Mouse (Mus musculus): Measurements from ENCODE around the gene Gm43552. TPM values are rescaled to one million over a fixed set of nuclear protein-coding genes. Genes with fewer than 3 reads are reported as not detected.
A peak's percentile ranks its signal among the peaks of the same experiment; 100 is the strongest.

The Gm43552 gene
- polyA plus RNA-seq (2012; fragmentation: generic; extraction: Trizol) = not detected

DNA sequence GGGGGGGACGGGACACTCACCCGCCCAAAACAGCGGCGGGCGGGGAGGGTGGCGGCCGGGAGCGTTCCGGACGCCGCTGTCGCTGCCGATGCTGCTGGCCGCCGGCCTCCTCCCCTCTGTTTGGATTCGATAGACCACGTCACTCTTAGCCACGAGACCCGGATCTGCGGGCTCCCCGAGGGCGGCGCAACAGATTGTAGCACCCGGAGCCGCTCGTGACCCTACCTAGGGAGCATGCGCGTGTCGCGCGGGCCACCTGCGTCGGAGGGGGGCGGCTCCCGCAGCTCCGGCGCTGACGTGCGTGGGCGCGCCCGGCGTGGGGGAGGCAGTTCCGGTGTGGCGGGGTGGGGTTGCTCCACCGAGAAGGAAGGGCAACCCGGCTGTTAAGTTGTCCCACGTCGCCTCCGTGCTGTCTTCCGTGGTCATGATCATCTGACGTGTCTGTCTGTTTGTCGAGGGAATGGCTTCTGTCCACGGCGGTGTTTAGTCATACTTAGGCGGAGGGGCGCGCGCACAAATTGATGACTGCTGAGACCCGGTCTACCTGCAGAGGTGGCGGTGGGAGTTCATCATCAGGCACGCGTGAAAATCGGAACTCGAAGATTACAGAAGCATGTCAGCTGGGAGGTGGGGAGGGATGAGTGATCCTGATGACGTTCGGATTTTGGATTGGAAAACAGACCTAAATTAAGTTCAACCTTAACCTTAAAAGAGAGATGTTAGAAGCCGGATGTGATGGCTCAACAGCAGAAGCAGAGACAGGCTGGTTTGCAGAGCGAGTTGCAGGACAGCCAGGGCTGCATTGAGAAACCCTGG, at the start of gene Gm43552:
Gene Gm43552, minus strand, starts transcription at position 118 of the 816 bp plus-strand sequence.
- Histone ChIP-seq H3ac (ENCODE audit: control insufficient read depth, insufficient read length) (peak within 1 kb of the TSS; percentile 51), H3K27me3 (ENCODE audit: control insufficient read depth, insufficient read depth, insufficient read length) (no peaks in the 10 kb centered on the region), H3K4me2 (ENCODE audit: low read depth) (peak within 1 kb of the TSS; percentile 92), H3K36me3 (ENCODE audit: control insufficient read depth, insufficient read depth) (no peaks in the 10 kb centered on the region), H3K79me2 (ENCODE audit: control insufficient read depth, insufficient read depth) (peaks cover 35% of the 10 kb centered on the region), H3K4me3 (peak within 1 kb of the TSS; percentile 62)
- TF ChIP-seq CEBPB (IDR thresholded peaks at IDR 0.05; ENCODE audit: insufficient read depth, poor library complexity, severe bottlenecking) (no peak), MYOD1 (IDR thresholded peaks at IDR 0.05; ENCODE audit: control insufficient read depth in 1 of 3, insufficient read length in 2 of 3, low read depth in 2 of 3) (peak in 2 of 3 experiments; percentile 34 to 82), TCF3 (IDR thresholded peaks at IDR 0.05; ENCODE audit: insufficient read length, low read depth) (peak; percentile 27), MYOG (IDR thresholded peaks at IDR 0.05; ENCODE audit: control insufficient read depth in 1 of 3, insufficient read depth in 1 of 3, insufficient read length in 2 of 3, low read depth in 2 of 3) (peak in 2 of 3 experiments; percentile 67 to 69), POLR2A (IDR thresholded peaks at IDR 0.05; ENCODE audit: insufficient read length, low read depth) (peak; percentile 93), POLR2AphosphoS2 (IDR thresholded peaks at IDR 0.05; ENCODE audit: insufficient read length, low read depth) (peak; percentile 90)

DNA sequence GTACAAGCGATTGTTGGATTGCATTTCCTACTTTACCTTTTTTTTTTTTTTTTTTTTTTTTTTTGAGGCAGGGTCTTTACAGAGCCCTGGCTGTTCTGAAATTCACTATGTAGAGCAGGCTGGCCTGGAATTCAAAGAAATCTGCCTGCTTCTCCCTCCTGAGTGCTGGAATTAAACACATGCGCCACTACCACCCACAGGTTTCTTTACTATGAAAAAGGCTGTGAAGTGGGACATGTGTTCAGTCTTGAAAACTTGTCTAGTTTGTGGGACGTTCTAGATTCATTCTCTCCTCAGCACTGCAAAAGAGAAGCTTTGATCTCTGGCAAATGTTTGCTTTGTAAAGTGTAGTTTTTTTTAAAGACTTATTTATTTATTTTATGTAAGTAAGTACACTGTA, 49.3 kb upstream of the Gm43552 start:
- Histone ChIP-seq H3K79me2 (ENCODE audit: control insufficient read depth, insufficient read depth) (peaks cover 94% of the 10 kb centered on the region), H3K4me2 (ENCODE audit: low read depth) (no peak overlapping the region), H3K36me3 (ENCODE audit: control insufficient read depth, insufficient read depth) (no peaks in the 10 kb centered on the region), H3K4me3 (no peak overlapping the region), H3ac (ENCODE audit: control insufficient read depth, insufficient read length) (no peak overlapping the region), H3K27me3 (ENCODE audit: control insufficient read depth, insufficient read depth, insufficient read length) (no peaks in the 10 kb centered on the region)
- no peak for TF ChIP-seq POLR2AphosphoS2 (IDR thresholded peaks at IDR 0.05; ENCODE audit: insufficient read length, low read depth)
- no peak for TF ChIP-seq REST (IDR thresholded peaks at IDR 0.05; ENCODE audit: insufficient read depth, insufficient read length)
- no peak for TF ChIP-seq CEBPB (IDR thresholded peaks at IDR 0.05; ENCODE audit: insufficient read depth, poor library complexity, severe bottlenecking)
- TF ChIP-seq SRF (IDR thresholded peaks at IDR 0.05; ENCODE audit: control insufficient read depth, insufficient read length, low read depth) = no peak
- no peak for TF ChIP-seq MYOD1 (IDR thresholded peaks at IDR 0.05; ENCODE audit: control insufficient read depth in 1 of 3, insufficient read length in 2 of 3, low read depth in 2 of 3)
- TF ChIP-seq TCF3 (IDR thresholded peaks at IDR 0.05; ENCODE audit: insufficient read length, low read depth) = no peak
- TF ChIP-seq USF1 (IDR thresholded peaks at IDR 0.05; ENCODE audit: low read depth) = no peak
- TF ChIP-seq MYOG (IDR thresholded peaks at IDR 0.05; ENCODE audit: control insufficient read depth in 1 of 3, insufficient read depth in 1 of 3, insufficient read length in 2 of 3, low read depth in 2 of 3) = no peak
- no peak for TF ChIP-seq TCF12 (IDR thresholded peaks at IDR 0.05; ENCODE audit: insufficient read depth, poor library complexity, severe bottlenecking)
- TF ChIP-seq POLR2A (IDR thresholded peaks at IDR 0.05; ENCODE audit: insufficient read length, low read depth) = no peak
- TF ChIP-seq MAX (IDR thresholded peaks at IDR 0.05; ENCODE audit: low read depth) = no peak
- no peak for TF ChIP-seq E2F4 (IDR thresholded peaks at IDR 0.05; ENCODE audit: insufficient read depth)

DNA sequence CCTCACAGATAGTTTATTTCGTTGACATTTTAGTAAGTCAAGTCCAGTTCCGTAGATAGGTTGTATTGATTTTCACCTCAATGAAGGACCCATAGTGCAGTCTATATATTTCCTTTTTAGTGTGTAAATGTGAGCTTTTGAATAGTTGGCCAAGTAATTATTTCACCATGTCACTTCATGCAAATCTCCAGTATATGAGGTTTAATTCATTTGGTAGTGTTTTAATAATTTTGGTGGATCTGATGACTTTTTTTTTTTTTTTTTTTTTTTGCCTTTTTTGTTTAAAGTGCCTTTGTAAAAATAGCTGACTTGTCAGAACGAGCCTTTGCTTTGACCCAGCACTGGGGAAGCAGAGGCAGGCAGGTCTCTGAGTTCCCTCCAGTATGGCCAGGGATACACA, 47.2 kb upstream of the Gm43552 start:
- Histone ChIP-seq H3K27me3 (ENCODE audit: control insufficient read depth, insufficient read depth, insufficient read length) (no peaks in the 10 kb centered on the region), H3K36me3 (ENCODE audit: control insufficient read depth, insufficient read depth) (no peaks in the 10 kb centered on the region), H3K4me3 (no peak overlapping the region), H3K4me2 (ENCODE audit: low read depth) (no peak overlapping the region), H3ac (ENCODE audit: control insufficient read depth, insufficient read length) (no peak overlapping the region), H3K79me2 (ENCODE audit: control insufficient read depth, insufficient read depth) (peaks cover 73% of the 10 kb centered on the region)
- TF ChIP-seq MYOG (IDR thresholded peaks at IDR 0.05; ENCODE audit: control insufficient read depth in 1 of 3, insufficient read depth in 1 of 3, insufficient read length in 2 of 3, low read depth in 2 of 3) (no peak), POLR2AphosphoS2 (IDR thresholded peaks at IDR 0.05; ENCODE audit: insufficient read length, low read depth) (no peak), MYOD1 (IDR thresholded peaks at IDR 0.05; ENCODE audit: control insufficient read depth in 1 of 3, insufficient read length in 2 of 3, low read depth in 2 of 3) (no peak), POLR2A (IDR thresholded peaks at IDR 0.05; ENCODE audit: insufficient read length, low read depth) (no peak), MAX (IDR thresholded peaks at IDR 0.05; ENCODE audit: low read depth) (no peak)

DNA sequence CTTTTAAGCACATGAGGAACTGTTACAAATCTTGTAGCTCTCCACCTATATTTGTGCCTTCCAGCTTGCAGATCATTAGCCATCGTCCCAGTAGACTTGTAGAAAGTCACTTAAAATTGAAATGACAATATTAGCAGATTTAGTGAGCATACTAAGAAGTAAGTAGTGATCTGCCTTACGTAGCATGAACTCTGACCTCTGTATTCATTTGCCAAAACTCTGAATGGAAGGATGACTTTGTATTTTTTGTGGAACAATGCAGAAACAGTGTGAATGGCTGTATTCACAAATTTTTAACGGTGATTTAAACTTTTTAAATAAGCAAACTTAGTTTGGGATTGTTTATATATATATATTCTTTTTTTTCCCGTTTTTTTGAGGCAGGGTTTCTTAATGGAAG, 46.2 kb upstream of the Gm43552 start:
- Histone ChIP-seq H3K4me2 (ENCODE audit: low read depth) (peak overlapping the region; percentile 85), H3ac (ENCODE audit: control insufficient read depth, insufficient read length) (no peak overlapping the region), H3K27me3 (ENCODE audit: control insufficient read depth, insufficient read depth, insufficient read length) (no peaks in the 10 kb centered on the region), H3K79me2 (ENCODE audit: control insufficient read depth, insufficient read depth) (peaks cover 63% of the 10 kb centered on the region), H3K36me3 (ENCODE audit: control insufficient read depth, insufficient read depth) (no peaks in the 10 kb centered on the region), H3K4me3 (peak overlapping the region; percentile 86)
- TF ChIP-seq MAX (IDR thresholded peaks at IDR 0.05; ENCODE audit: low read depth) = no peak
- no peak for TF ChIP-seq E2F4 (IDR thresholded peaks at IDR 0.05; ENCODE audit: insufficient read depth)
- no peak for TF ChIP-seq MYOG (IDR thresholded peaks at IDR 0.05; ENCODE audit: control insufficient read depth in 1 of 3, insufficient read depth in 1 of 3, insufficient read length in 2 of 3, low read depth in 2 of 3)
- no peak for TF ChIP-seq CEBPB (IDR thresholded peaks at IDR 0.05; ENCODE audit: insufficient read depth, poor library complexity, severe bottlenecking)
- TF ChIP-seq TCF3 (IDR thresholded peaks at IDR 0.05; ENCODE audit: insufficient read length, low read depth) = no peak
- TF ChIP-seq SRF (IDR thresholded peaks at IDR 0.05; ENCODE audit: control insufficient read depth, insufficient read length, low read depth) = no peak
- TF ChIP-seq TCF12 (IDR thresholded peaks at IDR 0.05; ENCODE audit: insufficient read depth, poor library complexity, severe bottlenecking) = no peak
- no peak for TF ChIP-seq REST (IDR thresholded peaks at IDR 0.05; ENCODE audit: insufficient read depth, insufficient read length)
- no peak for TF ChIP-seq MYOD1 (IDR thresholded peaks at IDR 0.05; ENCODE audit: control insufficient read depth in 1 of 3, insufficient read length in 2 of 3, low read depth in 2 of 3)
- no peak for TF ChIP-seq POLR2AphosphoS2 (IDR thresholded peaks at IDR 0.05; ENCODE audit: insufficient read length, low read depth)
- no peak for TF ChIP-seq POLR2A (IDR thresholded peaks at IDR 0.05; ENCODE audit: insufficient read length, low read depth)
- TF ChIP-seq USF1 (IDR thresholded peaks at IDR 0.05; ENCODE audit: low read depth) = no peak
